16 mouse cellular contexts compared by ENCODE assay signal in the genomic region with DNA sequence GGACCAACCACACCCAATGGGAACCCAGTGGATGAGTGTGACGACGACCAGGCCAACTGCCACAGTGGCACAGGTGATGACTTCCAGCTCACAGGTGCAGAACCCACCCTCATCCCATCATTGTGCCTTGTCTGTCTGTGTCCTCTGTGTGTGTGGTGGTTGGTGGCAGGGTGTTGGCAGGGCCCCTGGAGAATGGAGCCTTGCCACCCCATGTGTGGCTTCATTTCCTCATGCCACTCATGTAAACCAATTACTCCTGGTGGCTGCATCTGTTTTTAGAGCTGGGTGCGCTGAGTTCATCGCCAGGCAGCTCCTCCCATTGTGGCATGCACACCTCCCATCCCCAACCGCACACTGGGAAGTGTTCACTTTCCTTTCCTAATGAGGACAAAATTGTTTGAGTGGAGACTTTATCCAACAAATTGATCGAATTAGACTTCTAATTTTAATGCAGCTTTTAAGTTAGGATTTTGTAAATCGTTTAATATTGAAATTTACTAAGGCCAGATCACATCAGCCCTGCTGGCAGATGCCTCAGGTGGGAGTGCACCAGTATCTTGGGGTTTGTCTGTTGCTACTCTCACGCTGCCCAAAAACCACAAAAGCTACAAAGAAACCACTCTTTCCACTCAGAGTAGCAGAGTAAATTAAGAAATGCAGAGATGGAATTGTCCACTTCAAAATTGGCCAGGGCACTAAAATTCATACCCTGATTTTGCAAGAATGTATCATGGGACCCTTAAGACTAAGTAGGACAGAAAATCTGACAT.
DNase-seq lines count a peak whose midpoint lies in the region; ATAC-seq and TF ChIP-seq lines count a peak whose summit lies in the region.
"Had no signal": no experiment of that assay in that cellular context is flagged by ENCODE, and none has a peak within 500 bp of the region (broad histone marks: within the 10 kb centered on the region; RNA-seq: fewer than 3 reads in every experiment).

No protein-coding gene starts in this region.

- TF ChIP-seq CTCF in heart, adult 2 months (IDR thresholded peaks at IDR 0.05) = no peak

- WGBS in heart, adult 2 months = 65% methylated on average over 8 of the region's 8 CpGs
- 86% methylated on average over 8 of the region's 8 CpGs for WGBS in midbrain, embryonic 11.5 days

- intact Hi-C loops in heart, adult 2 months (cut with DNase I) = no loop called here
- intact Hi-C loops in heart, postnatal 10 days (cut with DNase I) = no loop called here

- H3K79me2 ChIP-seq in heart, adult 2 months (replicated peaks; ENCODE audit: control insufficient read depth, insufficient read depth, low read length) = no peaks in the 10 kb centered on the region
- H3K79me2 ChIP-seq in myocyte (ENCODE audit: control insufficient read depth, insufficient read depth) = no peaks in the 10 kb centered on the region

- ATAC-seq in erythroid progenitor cell, adult 5-6 weeks (replicated peaks; ENCODE audit: low FRiP score, poor library complexity, severe bottlenecking) = no peak; the same call in 1 of the 2 replicates
- no peak for ATAC-seq in midbrain, embryonic 11.5 days (ENCODE audit: low FRiP score)

- no peaks in the 10 kb centered on the region for H3K27me3 ChIP-seq in heart, adult 2 months (ENCODE audit: control insufficient read depth, insufficient read depth, low read length)
- no peaks in the 10 kb centered on the region for H3K27me3 ChIP-seq in myocyte (ENCODE audit: control insufficient read depth, insufficient read depth, insufficient read length)
- no peaks in the 10 kb centered on the region for H3K27me3 ChIP-seq in midbrain, embryonic 11.5 days (ENCODE audit: control insufficient read depth, insufficient read depth, low read length)
- H3K27me3 ChIP-seq: heart, embryonic 12.5 days; hindbrain, embryonic 15.5 days; limb, embryonic 12.5 days had no signal

- H3K27ac ChIP-seq in heart, adult 2 months = no peak overlapping the region; the same call in 1 of the 2 replicates
- H3K27ac ChIP-seq in midbrain, embryonic 11.5 days (ENCODE audit: low read depth, low read length) = no peak overlapping the region
- H3K27ac ChIP-seq: hindbrain, embryonic 15.5 days; kidney, postnatal 0 days had no signal

- H3K4me1 ChIP-seq in heart, adult 2 months (ENCODE audit: control insufficient read depth, insufficient read depth, low read length) = peaks cover 11% of the 10 kb centered on the region
- no peaks in the 10 kb centered on the region for H3K4me1 ChIP-seq in midbrain, embryonic 11.5 days (ENCODE audit: control insufficient read depth, insufficient read depth, low read length)
- H3K4me1 ChIP-seq: hindbrain, embryonic 15.5 days had no signal

- DNase-seq in heart, adult 2 months = peak in 1 of 2 experiments; percentile 21
- no peak for DNase-seq in heart, postnatal 10 days
- peak; percentile 10 to 21 for DNase-seq in spleen, postnatal 36 days (ENCODE audit: low spot score in 2 of 2)
- DNase-seq in spleen, adult 18-20 months = no peak
- DNase-seq in thymus, postnatal 4 days = peak; percentile 64
- DNase-seq in midbrain, embryonic 11.5 days (ENCODE audit: low spot score, missing footprints) = no peak
- DNase-seq: adrenal gland, postnatal 25 days; cerebellum, adult 11-12 months; lung, adult 18-20 months; right cerebral cortex, postnatal 14 days had no signal

- no peak overlapping the region for H3K9ac ChIP-seq in heart, adult 2 months (ENCODE audit: low read depth, low read length)
- H3K9ac ChIP-seq in midbrain, embryonic 11.5 days (ENCODE audit: low read length) = no peak overlapping the region
- H3K9ac ChIP-seq: heart, embryonic 12.5 days; hindbrain, embryonic 15.5 days; limb, embryonic 12.5 days had no signal

- no peak overlapping the region for H3K4me3 ChIP-seq in heart, adult 2 months
- H3K4me3 ChIP-seq in myocyte = no peak overlapping the region
- no peak overlapping the region for H3K4me3 ChIP-seq in midbrain, embryonic 11.5 days (ENCODE audit: low read depth, low read length)
- H3K4me3 ChIP-seq: heart, embryonic 12.5 days; hindbrain, embryonic 15.5 days; limb, embryonic 12.5 days had no signal

- H3ac ChIP-seq in myocyte (ENCODE audit: control insufficient read depth, insufficient read length) = no peak overlapping the region

- TF ChIP-seq POLR2A in heart, adult 2 months (IDR thresholded peaks at IDR 0.05; ENCODE audit: insufficient read depth, low read depth, low read length) = no peak
- no peak for TF ChIP-seq POLR2A in myocyte (IDR thresholded peaks at IDR 0.05; ENCODE audit: insufficient read length, low read depth)

- H3K4me2 ChIP-seq in myocyte (ENCODE audit: low read depth) = no peak overlapping the region
- H3K4me2 ChIP-seq in midbrain, embryonic 11.5 days = no peak overlapping the region
- H3K4me2 ChIP-seq: heart, embryonic 12.5 days; hindbrain, embryonic 15.5 days; limb, embryonic 12.5 days had no signal

- H3K36me3 ChIP-seq in heart, adult 2 months (ENCODE audit: control insufficient read depth, insufficient read depth, low read length) = peaks cover 65% of the 10 kb centered on the region
- peaks cover 18% of the 10 kb centered on the region for H3K36me3 ChIP-seq in myocyte (ENCODE audit: control insufficient read depth, insufficient read depth)
- H3K36me3 ChIP-seq in midbrain, embryonic 11.5 days (ENCODE audit: control insufficient read depth, insufficient read depth, low read length) = no peaks in the 10 kb centered on the region

- TF ChIP-seq EP300 in heart, adult 2 months (IDR thresholded peaks at IDR 0.05; ENCODE audit: insufficient read depth, low read depth, low read length) = 0 out of 2 replicates have a peak, but pooled peaks have one; percentile 7

- H3K9me3 ChIP-seq in midbrain, embryonic 11.5 days (ENCODE audit: control insufficient read depth, low read length) = no peaks in the 10 kb centered on the region
- H3K9me3 ChIP-seq: heart, embryonic 12.5 days; hindbrain, embryonic 15.5 days; limb, embryonic 12.5 days had no signal

TF ChIP-seq in myocyte, 11 proteins besides CTCF, POLR2A, EP300 and RAD21:
- TF ChIP-seq MYOG (IDR thresholded peaks at IDR 0.05; ENCODE audit: control insufficient read depth in 1 of 3, insufficient read depth in 1 of 3, insufficient read length in 2 of 3, low read depth in 2 of 3) = peak in 2 of 3 experiments; percentile 71 to 93
- peak in 2 of 3 experiments; percentile 66 to 91 for TF ChIP-seq MYOD1 (IDR thresholded peaks at IDR 0.05; ENCODE audit: control insufficient read depth in 1 of 3, insufficient read length in 2 of 3, low read depth in 2 of 3)
- TF ChIP-seq E2F4 (IDR thresholded peaks at IDR 0.05; ENCODE audit: insufficient read depth) = no peak

Comparison
In these comparisons a context has a peak if more than half of its experiments do, and no peak if none do; other contexts are left out.
1. DNase-seq: peak in spleen, postnatal 36 days (2 of 2) and thymus, postnatal 4 days (single experiment); none in heart, postnatal 10 days (0 of 2), spleen, adult 18-20 months (0 of 2) and midbrain, embryonic 11.5 days (single experiment).